Mouse (Mus musculus) hindbrain, embryonic 14.5 days (tissue): Measurements from ENCODE around the gene Alox12. TPM values are rescaled to one million over a fixed set of nuclear protein-coding genes. Genes with fewer than 3 reads are reported as not detected.

Experiments
- ATAC-seq: fragments of 200-750 bp; cut with Nextera tagmentation; 2 replicates; pipeline ENCODE4 v1.8.0; 2017; ENCODE audit warnings: moderate number of reproducible peaks, mild to moderate bottlenecking, moderate TSS enrichment, moderate library complexity; ENCODE audit not compliant: low FRiP score
- DNase-seq: peaks from one replicate; pipeline ENCODE4 v3.0.0-alpha.2; 2015; ENCODE audit warnings: low spot score
- H3K27ac ChIP-seq: fragments of 300-500 bp; sonication (generic); 2 replicates; pipeline ENCODE4 v1.5.1; 2014; ENCODE audit warnings: mild to moderate bottlenecking, moderate library complexity
- H3K27me3 ChIP-seq: fragments of 300-500 bp; sonication (generic); 2 replicates; pipeline ENCODE4 v1.6.1; 2014; ENCODE audit warnings: mild to moderate bottlenecking, low read length, mixed read lengths; ENCODE audit not compliant: control insufficient read depth, insufficient read depth
- H3K36me3 ChIP-seq: fragments of 300-500 bp; sonication (generic); replicated peaks from 2 replicates; pipeline ENCODE4 v1.6.1; 2014; ENCODE audit not compliant: control insufficient read depth, insufficient read depth
- H3K4me1 ChIP-seq: fragments of 300-500 bp; sonication (generic); replicated peaks from 2 replicates; pipeline ENCODE4 v1.6.1; 2014; ENCODE audit warnings: antibody characterized with exemption, low read length, mixed read lengths; ENCODE audit not compliant: control insufficient read depth, insufficient read depth
- H3K4me2 ChIP-seq: fragments of 300-500 bp; sonication (generic); replicated peaks from 2 replicates; pipeline ENCODE4 v1.6.1; 2014; ENCODE audit warnings: mild to moderate bottlenecking, moderate library complexity
- H3K4me3 ChIP-seq: fragments of 300-500 bp; sonication (generic); replicated peaks from 2 replicates; pipeline ENCODE4 v1.5.1; 2014; ENCODE audit warnings: mild to moderate bottlenecking, low read length
- H3K9ac ChIP-seq: fragments of 300-500 bp; sonication (generic); 2 replicates; pipeline ENCODE4 v1.6.1; 2014
- H3K9me3 ChIP-seq: fragments of 300-500 bp; sonication (generic); 2 replicates; pipeline ENCODE4 v1.6.1; 2016; ENCODE audit warnings: low read length; ENCODE audit not compliant: control insufficient read depth
- WGBS: fragments of 180-500 bp; shearing (Covaris S2); extraction: QIAGEN DNeasy Blood & Tissue Kit; methylation state at CpG from one replicate; pipeline ENCODE4 v1.1.7; 2014; 5-methylcytosine and 5-hydroxymethylcytosine counted together
- polyA plus RNA-seq: library from polyadenylated mRNA; unstranded; fragments of >200 nt; fragmentation: Nextera tagmentation; extraction: Ambion mirVana; gene quantifications from 2 replicates; pipeline ENCODE4 v1.2.1, GENCODE M21; 2014

Gene Alox12
- polyA plus RNA-seq, 1 experiment from 2014 or later = 2.1 TPM

DNA sequence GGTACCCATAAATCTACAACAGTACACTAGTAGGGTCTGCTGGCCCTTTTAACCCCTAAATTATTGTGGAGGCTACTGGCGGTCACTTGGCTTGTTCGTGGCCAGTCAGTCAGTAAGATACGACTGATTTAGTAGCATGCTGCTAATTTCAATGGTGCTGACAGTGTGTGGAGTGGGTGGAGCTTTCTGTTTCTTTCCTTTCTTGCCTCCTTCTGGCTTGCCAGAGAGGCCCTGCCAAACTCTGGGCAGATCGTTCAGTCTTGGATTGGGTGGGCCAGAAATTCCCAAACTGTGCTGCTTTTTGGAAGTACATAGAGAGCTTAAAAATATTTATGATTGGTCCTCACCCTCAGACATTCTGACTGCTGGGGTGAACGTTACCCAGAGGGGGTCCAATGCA is 28.0 kb downstream of the Alox12 start:
- H3K9me3 ChIP-seq = no peaks in the 10 kb centered on the region
- WGBS = 33% methylated on average over 5 of the region's 5 CpGs
- H3K4me2 ChIP-seq = peak overlapping the region; percentile 49
- peak overlapping the region; percentile 23 for H3K4me3 ChIP-seq
- no peak overlapping the region for H3K27ac ChIP-seq
- ATAC-seq (no peak), DNase-seq (no peak)
- no peaks in the 10 kb centered on the region for H3K36me3 ChIP-seq
- peaks cover 73% of the 10 kb centered on the region for H3K27me3 ChIP-seq
- peaks cover 26% of the 10 kb centered on the region; the same call in 1 of the 2 replicates for H3K4me1 ChIP-seq
- H3K9ac ChIP-seq = peak overlapping the region; percentile 39; the same call in 1 of the 2 replicates

DNA sequence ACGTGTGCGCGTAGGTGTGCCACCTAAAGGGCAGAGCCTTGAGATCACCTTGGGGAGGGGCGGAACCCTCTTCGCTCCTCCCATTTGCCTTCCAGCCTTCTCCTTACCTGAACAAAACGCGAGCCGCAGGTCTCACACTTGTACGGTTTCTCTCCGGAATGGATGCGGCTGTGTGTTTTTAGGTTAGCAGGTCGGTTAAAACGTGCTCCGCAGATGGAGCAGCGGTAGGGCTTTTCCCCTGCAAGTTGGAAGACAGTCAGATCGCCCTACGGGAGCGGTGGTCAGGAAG is 28.6 kb downstream of the Alox12 start:
- DNase-seq (no peak), ATAC-seq (no peak)
- H3K4me1 ChIP-seq = peaks cover 30% of the 10 kb centered on the region; the same call in 1 of the 2 replicates
- 7% methylated on average over 18 of the region's 18 CpGs for WGBS
- peak overlapping the region; percentile 49 for H3K4me2 ChIP-seq
- no peak overlapping the region for H3K27ac ChIP-seq
- H3K9me3 ChIP-seq = no peaks in the 10 kb centered on the region
- peaks cover 73% of the 10 kb centered on the region for H3K27me3 ChIP-seq
- peak overlapping the region; percentile 39; the same call in 1 of the 2 replicates for H3K9ac ChIP-seq
- H3K36me3 ChIP-seq = no peaks in the 10 kb centered on the region
- peak overlapping the region; percentile 23 for H3K4me3 ChIP-seq

GRCm38 (mm10) chr11:70225798-70226601 is 29.2 kb downstream of the Alox12 start:
- WGBS = 21% methylated on average over 27 of the region's 27 CpGs
- Histone ChIP-seq H3K27ac (no peak overlapping the region), H3K9me3 (no peaks in the 10 kb centered on the region), H3K4me1 (peaks cover 30% of the 10 kb centered on the region; the same call in 1 of the 2 replicates), H3K36me3 (no peaks in the 10 kb centered on the region), H3K4me2 (peak overlapping the region; percentile 49), H3K4me3 (peak overlapping the region; percentile 23), H3K27me3 (peaks cover 70% of the 10 kb centered on the region), H3K9ac (peak overlapping the region; percentile 39; the same call in 1 of the 2 replicates)
- no peak for DNase-seq
- 0 out of 2 replicates have a peak, but pooled peaks have one; percentile 5 for ATAC-seq

DNA sequence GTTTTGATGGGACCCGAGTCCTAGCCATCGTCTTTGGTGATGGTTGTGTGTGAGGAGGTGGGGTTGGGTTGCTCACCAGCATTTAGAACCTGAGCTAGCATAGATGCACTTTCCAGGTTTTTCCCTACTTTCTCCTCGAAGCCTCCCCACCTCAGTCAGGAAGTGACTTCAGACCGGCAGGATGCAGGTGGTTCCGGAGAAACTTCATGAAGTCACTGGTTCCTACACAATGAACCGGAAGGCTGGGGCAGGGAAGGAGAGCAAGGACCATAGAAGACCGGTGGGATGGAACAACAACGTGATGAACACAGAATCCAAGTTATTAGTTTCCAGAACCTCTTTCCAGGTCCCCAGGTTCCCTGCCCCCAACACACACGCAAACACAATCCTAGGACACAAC is 31.4 kb downstream of the Alox12 start:
- ATAC-seq (no peak), DNase-seq (no peak)
- Histone ChIP-seq H3K27me3 (peaks cover 47% of the 10 kb centered on the region), H3K9me3 (no peaks in the 10 kb centered on the region), H3K4me1 (peaks cover 38% of the 10 kb centered on the region), H3K4me2 (no peak overlapping the region), H3K36me3 (no peaks in the 10 kb centered on the region), H3K27ac (no peak overlapping the region), H3K4me3 (no peak overlapping the region), H3K9ac (no peak overlapping the region)
- WGBS = 90% methylated on average over 9 of the region's 9 CpGs

DNA sequence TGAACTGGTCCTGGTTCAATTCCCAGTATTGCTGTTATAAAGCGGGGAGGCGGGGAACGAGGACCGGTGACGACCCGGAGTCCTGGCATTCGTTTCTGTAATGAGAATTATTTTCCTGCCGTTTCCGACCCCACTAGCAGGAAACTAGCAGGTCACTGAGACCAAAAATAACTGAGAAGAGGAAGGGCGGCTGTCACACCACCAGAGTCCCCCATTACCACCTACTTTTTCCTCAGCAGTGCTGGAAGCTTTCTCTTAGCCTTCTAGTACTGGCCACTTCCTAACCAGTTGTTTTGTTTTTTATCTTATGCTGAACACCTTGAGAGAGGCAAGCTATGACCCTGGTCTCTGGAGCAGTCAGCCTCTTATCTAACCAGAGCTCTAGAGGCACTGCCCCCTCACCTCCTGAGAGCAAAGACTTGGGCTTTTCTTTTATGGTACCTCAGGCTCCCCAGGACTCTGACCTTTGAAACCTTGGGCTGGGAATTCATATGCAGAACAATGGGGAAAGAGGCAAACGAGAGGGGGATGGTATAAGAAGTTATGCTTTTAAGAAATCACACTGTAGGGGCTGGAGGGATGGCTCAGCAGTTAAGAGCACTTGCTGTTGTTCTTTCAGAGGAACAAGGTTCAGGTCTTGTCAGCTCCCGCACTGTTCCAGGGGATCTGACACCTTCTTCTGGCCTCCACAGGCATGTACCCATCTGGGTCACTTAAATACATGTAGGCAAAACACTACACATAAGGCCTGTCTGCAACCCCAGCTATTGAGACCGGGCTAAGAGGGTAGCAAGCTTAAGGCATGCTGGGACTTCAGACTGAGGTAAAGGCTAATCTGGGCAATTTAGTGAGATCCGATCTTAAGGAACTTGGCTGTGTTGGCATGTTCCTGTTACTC is 33.3 kb downstream of the Alox12 start:
- 5% methylated on average over 14 of the region's 14 CpGs for WGBS
- Histone ChIP-seq H3K27ac (peak overlapping the region; percentile 91), H3K4me2 (peak overlapping the region; percentile 91), H3K9ac (peak overlapping the region; percentile 88), H3K27me3 (peaks cover 32% of the 10 kb centered on the region), H3K4me1 (peaks cover 38% of the 10 kb centered on the region), H3K36me3 (peaks cover 11% of the 10 kb centered on the region), H3K9me3 (no peaks in the 10 kb centered on the region), H3K4me3 (peak overlapping the region; percentile 66)
- DNase-seq = no peak
- no peak for ATAC-seq

DNA sequence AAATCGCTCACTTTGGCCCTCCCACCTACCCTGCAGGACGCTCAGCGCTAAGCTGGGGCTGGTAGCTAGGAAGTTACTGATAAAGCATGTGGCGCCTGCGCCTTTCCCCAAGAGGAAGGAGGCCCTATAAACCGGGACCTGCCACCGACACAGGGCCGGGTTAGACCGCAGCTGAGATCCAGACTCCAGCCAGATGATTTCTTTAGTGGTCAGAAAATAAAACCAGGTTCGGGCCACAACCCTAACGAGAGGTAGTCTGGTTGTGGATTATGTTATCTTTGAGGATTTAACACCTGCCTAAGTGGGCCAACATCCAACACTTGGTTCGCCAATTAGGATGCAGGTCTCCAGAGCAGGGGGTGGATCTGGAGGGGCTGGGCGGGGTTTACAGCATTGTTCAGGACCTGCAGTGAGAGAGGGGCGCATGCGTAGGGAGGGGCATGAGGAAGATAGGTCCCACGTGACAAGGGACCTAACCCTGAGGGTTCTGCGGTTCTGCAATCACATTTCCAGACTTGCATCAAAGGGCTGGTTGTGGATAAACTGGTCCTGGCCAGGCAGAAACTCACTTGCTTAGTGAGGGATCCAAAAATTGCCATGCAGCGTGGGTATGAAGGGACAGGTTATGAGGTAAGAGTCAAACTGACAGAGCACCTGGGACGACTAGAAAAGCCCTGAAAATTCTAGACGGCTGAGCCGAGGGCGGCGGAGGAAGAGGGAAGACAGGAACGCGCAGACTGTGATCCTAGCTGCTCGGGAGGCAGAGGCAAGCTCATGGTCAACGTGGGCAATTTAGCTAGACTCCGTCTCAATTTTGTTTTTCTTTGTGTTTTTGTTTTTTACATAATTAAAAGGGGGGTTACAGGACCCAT is 34.2 kb downstream of the Alox12 start, which contains the start of gene Slc16a13:
Slc16a13 (minus strand) TSS at position 334 of the 872 bp plus-strand sequence.
- H3K36me3 ChIP-seq = peaks cover 16% of the 10 kb centered on the region
- peak within 1 kb of the TSS; percentile 88 for H3K9ac ChIP-seq
- DNase-seq (peak; percentile 96), ATAC-seq (peak; percentile 96)
- peak within 1 kb of the TSS; percentile 66 for H3K4me3 ChIP-seq
- H3K9me3 ChIP-seq = no peaks in the 10 kb centered on the region
- peak within 1 kb of the TSS; percentile 91 for H3K4me2 ChIP-seq
- H3K27ac ChIP-seq = peak within 1 kb of the TSS; percentile 91
- H3K4me1 ChIP-seq = peaks cover 30% of the 10 kb centered on the region
- peaks cover 32% of the 10 kb centered on the region for H3K27me3 ChIP-seq
- under 1% methylated on average over 28 of the region's 28 CpGs for WGBS

DNA sequence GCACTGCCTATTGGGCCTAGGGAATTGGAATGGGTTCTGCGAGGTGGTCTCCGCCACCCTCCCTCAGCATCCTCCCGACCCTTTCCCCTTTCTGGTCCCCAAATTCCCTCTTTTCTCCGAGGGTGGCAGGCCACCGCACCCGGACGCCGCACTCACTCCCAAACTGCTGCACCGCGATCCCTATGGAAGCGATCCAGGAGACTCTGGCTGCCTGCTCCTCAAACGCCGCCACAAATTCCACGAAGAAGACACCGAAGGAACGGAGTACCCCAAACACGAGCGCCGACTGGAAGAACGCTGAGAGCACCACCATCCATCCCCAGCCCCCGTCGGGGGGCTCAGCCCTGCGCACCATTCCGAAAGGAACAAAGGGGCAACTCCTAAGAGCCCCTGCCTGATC is 34.8 kb downstream of the Alox12 start:
- peaks cover 16% of the 10 kb centered on the region for H3K36me3 ChIP-seq
- WGBS = 1% methylated on average over 24 of the region's 24 CpGs
- no peak for DNase-seq
- no peaks in the 10 kb centered on the region for H3K9me3 ChIP-seq
- H3K27me3 ChIP-seq = peaks cover 32% of the 10 kb centered on the region
- H3K4me2 ChIP-seq = peak overlapping the region; percentile 91
- ATAC-seq = no peak
- peak overlapping the region; percentile 91 for H3K27ac ChIP-seq
- peak overlapping the region; percentile 88 for H3K9ac ChIP-seq
- peaks cover 27% of the 10 kb centered on the region for H3K4me1 ChIP-seq
- H3K4me3 ChIP-seq = peak overlapping the region; percentile 66

- Histone ChIP-seq H3K4me2 (peak overlapping the region; percentile 91), H3K4me3 (peak overlapping the region; percentile 66), H3K27me3 (peaks cover 32% of the 10 kb centered on the region), H3K27ac (peak overlapping the region; percentile 91), H3K9ac (peak overlapping the region; percentile 88), H3K36me3 (peaks cover 16% of the 10 kb centered on the region), H3K4me1 (peaks cover 30% of the 10 kb centered on the region), H3K9me3 (no peaks in the 10 kb centered on the region)
- no peak for DNase-seq
- ATAC-seq = no peak
- WGBS = 56% methylated on average over 7 of the region's 7 CpGs
Measured at GRCm38 (mm10) chr11:70219873-70220272, 35.3 kb downstream of the Alox12 start.
